Mouse (Mus musculus): ENCODE results near the gene Tor2a. TPM values are rescaled to one million over a fixed set of nuclear protein-coding genes. Genes with fewer than 3 reads are reported as not detected.

Tor2a gene
- total RNA-seq, 4 experiments from 2014 or later: 28.6 to 33.5 (median 31.1) TPM

DNA sequence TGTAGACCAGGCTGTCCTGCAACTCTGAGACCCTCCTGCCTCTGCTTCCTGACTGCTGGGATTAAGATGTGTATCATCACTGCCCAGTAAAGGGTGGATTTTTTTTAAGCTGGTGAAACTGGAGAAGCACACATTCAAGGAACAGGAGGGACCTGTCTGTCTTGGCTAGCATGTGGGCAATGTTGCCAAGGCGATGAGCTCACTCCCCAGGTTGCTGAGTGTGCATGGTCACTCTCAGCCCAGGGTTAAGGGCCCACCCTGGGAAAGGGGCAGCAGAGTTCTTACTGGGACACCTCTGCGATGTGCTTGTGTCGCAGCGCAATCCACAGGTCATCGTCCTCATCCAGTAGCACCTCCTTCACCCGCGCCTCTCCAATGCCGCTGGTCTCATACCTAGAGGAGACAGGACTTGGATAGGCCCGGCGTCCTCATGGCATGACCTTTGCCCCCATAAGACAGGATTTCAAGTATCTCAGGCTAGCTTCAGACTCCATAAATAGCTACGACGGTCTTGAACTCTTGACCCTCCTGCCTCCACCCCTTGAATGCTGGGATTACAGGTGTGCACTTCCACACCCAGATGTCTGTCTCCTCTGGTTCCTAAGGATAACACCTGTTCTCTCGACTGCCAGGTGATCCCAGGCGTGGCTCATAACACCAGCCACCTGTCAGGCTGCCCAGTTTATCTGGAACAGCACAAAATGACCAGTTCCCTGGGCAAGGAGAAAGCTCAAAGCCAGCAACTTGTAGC lies 52.0 kb downstream of the Tor2a start:
- DNase-seq (ENCODE audit: low spot score in 2 of 2): no peak

Small RNA genes lying within 50 kb of the gene (microRNA-seq; reads per million reads assigned to microRNA genes)
- gene Mir2861: 0 to 0.25 reads per million in 2 experiments
- gene Mir3960: 0 to 0.32 reads per million in 2 experiments

Other genes with a start within 250 kb of the Tor2a start
- gene Fam102a, start 221.9 kb upstream of the Tor2a start, total RNA-seq (2022): 10 to 100 TPM; 69.9 to 81.1 (median 75.7) TPM
- gene Dpm2, start 186.4 kb upstream of the Tor2a start, total RNA-seq (2022): 10 to 100 TPM; 73.1 to 87.1 (median 74.8) TPM
- 1 to 10 TPM; 4.0 to 5.2 (median 4.5) TPM for gene Pip5kl1, start 182.4 kb upstream of the Tor2a start, total RNA-seq (2022)
- under 1 TPM; 0.23 to 0.74 (median 0.40) TPM for gene 9430097D07Rik, start 181.6 kb upstream of the Tor2a start, total RNA-seq (2022)
- gene St6galnac4, start 170.1 kb upstream of the Tor2a start, total RNA-seq (2022): 10 to 100 TPM; 36.1 to 48.6 (median 40.3) TPM
- 100 to 1,000 TPM; 110 to 144 (median 116) TPM for gene St6galnac6, start 157.5 kb upstream of the Tor2a start, total RNA-seq (2022)
- gene Ak1, start 135.5 kb upstream of the Tor2a start, total RNA-seq (2022): 100 to 1,000 TPM; 116 to 131 (median 119) TPM
- 10 to 100 TPM; 18.2 to 24.8 (median 18.7) TPM for gene Eng, start 110.6 kb upstream of the Tor2a start, total RNA-seq (2022)
- 10 to 100 TPM in 3 of 4 experiments, 1 to 10 TPM in 1; 7.6 to 17.7 (median 11.4) TPM for gene Fpgs, start 53.1 kb upstream of the Tor2a start, total RNA-seq (2022)
- gene Cdk9, start 44.2 kb upstream of the Tor2a start, total RNA-seq (2022): 100 to 1,000 TPM; 102 to 129 (median 111) TPM
- 10 to 100 TPM; 18.5 to 23.8 (median 21.0) TPM for gene Sh2d3c, start 36.2 kb upstream of the Tor2a start, total RNA-seq (2022)
- gene 6330409D20Rik, start 16.2 kb upstream of the Tor2a start, total RNA-seq (2022): 1 to 10 TPM in 3 of 4 experiments, under 1 TPM in 1; 0.92 to 2.1 (median 1.5) TPM
- gene Ttc16, start 18.4 kb downstream of the Tor2a start, total RNA-seq (2022): 1 to 10 TPM in 2 of 4 experiments, under 1 TPM in 2; 0.52 to 1.6 (median 1.1) TPM
- 1 to 10 TPM; 4.5 to 7.0 (median 5.8) TPM for gene Ptrh1, start 18.6 kb downstream of the Tor2a start, total RNA-seq (2022)
- 1 to 10 TPM in 3 of 4 experiments, under 1 TPM in 1; 0.66 to 1.9 (median 1.2) TPM for gene Cfap157, start 27.2 kb downstream of the Tor2a start, total RNA-seq (2022)
- gene Stxbp1, start 90.0 kb downstream of the Tor2a start, total RNA-seq (2022): 100 to 1,000 TPM; 583 to 634 (median 610) TPM
- 10 to 100 TPM; 21.8 to 39.3 (median 32.1) TPM for gene Fam129b, start 118.9 kb downstream of the Tor2a start, total RNA-seq (2022)
- 100 to 1,000 TPM; 120 to 150 (median 129) TPM for gene Rpl12, start 204.3 kb downstream of the Tor2a start, total RNA-seq (2022)
- gene Lrsam1, start 204.4 kb downstream of the Tor2a start, total RNA-seq (2022): 10 to 100 TPM; 35.1 to 39.9 (median 38.6) TPM
- 10 to 100 TPM; 19.7 to 23.1 (median 21.8) TPM for gene Slc2a8, start 224.8 kb downstream of the Tor2a start, total RNA-seq (2022)

All from layer of hippocampus, adult 8-10 months (tissue).